Mouse (Mus musculus): ENCODE data around the gene Eif4g3.
A peak's percentile ranks its signal among the peaks of the same experiment; 100 is the strongest.

Gene Eif4g3

DNA sequence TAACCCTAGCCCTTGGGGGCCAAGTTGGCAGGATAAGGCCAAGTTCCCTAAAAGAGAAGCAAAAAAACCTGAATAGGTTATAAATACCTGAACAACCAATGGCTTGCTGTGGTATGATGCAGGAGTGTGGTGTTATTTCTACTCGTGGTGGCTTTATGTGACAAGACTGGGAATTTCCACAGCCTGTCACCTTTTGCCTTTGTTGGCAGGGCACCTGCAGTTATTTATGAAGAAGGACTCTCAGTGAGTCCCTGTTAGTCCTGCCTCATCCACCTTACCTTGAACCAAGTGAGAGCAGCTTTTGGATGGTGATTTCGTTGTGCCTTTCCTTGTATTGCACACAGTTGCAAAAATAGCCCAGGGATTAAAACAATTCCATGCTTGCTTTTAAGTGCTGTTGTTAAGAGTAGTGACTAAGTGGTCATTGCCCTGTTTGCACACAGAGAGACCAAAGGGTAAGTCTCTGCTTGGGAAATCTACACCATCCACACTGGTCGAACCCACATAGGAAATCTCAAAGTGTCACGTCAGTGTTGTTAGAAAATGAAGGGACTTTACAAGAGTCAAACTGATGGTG, 72.9 kb downstream of the Eif4g3 start:
- DNase-seq, result peak; percentile 34

DNA sequence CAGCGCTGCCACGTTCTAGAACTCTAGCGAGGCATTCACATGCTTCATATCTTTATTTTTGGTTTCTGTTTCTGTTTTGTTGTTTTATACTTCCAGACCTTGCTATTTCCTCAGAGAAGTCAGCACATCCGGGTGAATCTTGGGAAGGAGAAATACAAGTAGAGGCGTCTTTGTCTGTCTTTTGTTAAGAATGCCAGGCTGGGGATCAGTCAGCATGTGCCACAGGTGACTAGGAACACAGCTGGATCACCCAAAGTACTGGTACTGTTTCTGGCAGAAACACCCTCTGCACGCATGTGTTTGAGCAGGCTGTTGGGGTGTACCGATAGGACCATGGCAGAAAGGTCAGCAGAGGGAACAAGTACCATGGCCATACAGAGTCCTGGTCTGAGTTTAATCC, 73.6 kb downstream of the Eif4g3 start:
- DNase-seq, result peak; percentile 28

GRCm38 (mm10) chr4:138067858-138068257, 75.0 kb downstream of the Eif4g3 start:
- DNase-seq, result no peak

- peak; percentile 70 for DNase-seq
Measured at GRCm38 (mm10) chr4:138068598-138068997, 75.8 kb downstream of the Eif4g3 start.

DNA sequence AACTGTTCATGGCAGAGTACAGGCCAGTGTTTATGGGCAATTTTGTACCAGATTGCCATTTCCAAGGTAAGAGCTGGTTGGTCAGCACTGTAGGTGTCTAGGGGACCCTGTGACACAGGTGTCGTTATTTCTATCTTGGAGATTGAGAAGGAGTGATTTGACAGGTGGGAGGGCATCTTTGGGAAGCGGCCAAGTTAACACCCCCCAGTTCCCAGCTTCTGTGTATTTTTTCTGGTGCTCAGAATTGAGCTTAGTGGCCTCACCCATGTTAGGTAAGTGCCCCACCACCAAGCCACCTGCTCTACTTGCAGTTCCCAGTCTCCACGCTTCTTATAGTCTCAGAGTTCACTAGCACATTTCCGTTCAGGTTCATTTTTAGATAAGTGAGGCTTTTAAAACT, 76.5 kb downstream of the Eif4g3 start:
- DNase-seq, result no peak

GRCm38 (mm10) chr4:138071497-138071896, 78.7 kb downstream of the Eif4g3 start:
- no peak for DNase-seq

GRCm38 (mm10) chr4:138073086-138073485, 80.3 kb downstream of the Eif4g3 start:
- no peak for DNase-seq

DNA sequence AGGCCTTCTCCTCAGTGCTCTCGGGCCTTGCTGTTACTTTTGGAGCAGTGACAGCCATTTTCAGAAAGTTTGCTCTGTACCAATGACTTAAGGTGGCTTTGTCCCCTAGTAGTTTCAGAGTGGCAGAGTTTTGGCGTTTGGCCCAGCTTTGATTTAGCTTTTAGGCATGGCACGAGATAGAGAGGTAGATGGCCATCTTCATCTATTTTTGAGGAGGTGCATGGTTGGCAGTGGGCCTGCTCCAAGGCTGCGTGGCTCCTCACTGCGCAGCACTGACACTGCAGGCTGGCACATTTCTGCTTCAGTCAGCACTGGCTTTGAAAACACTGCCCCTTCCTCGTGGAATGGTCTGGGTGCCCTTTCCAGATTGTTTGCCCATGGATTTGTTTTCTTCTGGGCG, 80.7 kb downstream of the Eif4g3 start:
- peak; percentile 28 for DNase-seq

DNA sequence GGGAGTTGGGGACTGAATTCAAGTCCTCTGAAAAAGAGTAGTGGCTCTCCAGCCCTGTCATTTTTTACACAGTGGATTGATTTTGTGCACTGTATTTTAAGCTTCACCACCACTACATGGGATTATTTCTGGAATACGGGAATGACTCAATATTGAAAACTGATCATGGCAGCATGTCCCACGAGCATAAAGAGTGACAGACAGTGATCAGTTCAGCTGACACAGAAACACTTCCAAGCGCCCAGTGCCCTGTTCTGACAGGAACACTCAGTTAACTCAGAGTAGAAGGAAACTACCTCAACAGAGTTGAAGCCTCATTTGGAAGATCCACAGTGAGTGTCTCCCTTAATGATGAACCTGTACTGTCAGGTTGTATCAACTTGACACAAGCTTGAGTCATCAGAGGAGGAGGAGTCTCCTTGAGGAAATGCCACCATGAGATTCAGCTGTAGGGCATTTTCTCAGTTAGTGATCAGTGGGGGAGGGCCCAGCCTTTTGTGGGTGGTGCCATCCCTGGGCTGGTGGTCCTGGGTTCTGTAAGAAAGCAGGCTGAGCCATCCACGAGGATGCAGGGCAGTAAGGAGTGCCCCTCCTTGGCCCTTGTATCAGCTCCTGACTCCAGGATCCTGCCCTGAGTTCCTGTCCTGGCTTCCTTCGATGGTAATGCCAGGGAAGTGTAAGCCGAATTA, 82.2 kb downstream of the Eif4g3 start:
- no peak for DNase-seq

DNA sequence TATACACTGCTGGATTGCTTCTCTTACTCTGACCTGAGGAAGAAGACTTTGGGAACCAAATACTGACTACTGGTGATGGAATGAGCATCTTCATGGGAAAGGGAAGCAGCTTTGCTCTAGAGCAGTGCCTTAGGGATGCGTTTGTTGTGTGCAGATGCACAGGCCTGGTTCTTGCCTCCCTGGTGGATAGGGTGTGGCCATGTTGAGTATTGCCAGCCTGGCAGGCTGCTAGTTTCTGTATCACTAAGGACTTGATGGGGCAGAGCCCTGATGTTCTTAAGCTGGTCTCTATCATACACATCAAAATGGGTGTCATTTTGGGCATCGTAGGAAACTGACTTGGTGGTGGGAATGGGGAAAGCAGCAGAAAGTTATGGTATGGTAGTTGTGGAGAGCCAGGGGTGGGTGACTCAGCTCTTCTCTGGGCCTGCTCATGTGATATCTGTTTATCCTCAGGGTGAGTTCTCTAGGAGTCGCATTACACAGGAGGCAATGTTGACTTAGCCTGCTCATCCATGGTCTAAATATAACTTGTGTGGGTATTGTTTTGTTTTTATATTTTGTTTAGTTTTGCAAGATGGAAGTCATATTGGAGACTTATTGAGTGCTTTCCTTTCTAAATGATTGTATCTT, 85.0 kb downstream of the Eif4g3 start:
- no peak for DNase-seq

- DNase-seq, result no peak
Measured at GRCm38 (mm10) chr4:138079234-138079633, 86.4 kb downstream of the Eif4g3 start.

- no peak for DNase-seq
Measured at GRCm38 (mm10) chr4:138082466-138082865, 89.6 kb downstream of the Eif4g3 start.

DNA sequence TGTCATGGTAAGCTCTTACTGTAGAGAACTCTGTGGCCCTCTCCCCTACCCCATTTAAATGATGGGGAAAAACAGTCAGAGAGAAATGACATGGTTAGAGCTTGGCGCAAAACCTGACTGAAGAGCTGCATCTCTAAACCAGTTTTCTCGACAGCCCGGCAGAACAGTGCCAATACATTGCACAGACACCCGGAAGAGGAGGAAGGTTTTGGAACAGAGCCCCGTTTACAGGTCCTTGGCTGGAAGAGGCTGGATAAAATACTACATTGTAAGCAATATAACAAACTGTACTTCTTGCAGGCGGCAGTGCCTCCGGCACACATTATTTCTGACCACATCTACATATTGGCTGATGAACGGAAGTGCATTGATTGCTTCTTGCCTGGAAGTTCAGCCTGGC, 91.3 kb downstream of the Eif4g3 start:
- no peak for DNase-seq

DNA sequence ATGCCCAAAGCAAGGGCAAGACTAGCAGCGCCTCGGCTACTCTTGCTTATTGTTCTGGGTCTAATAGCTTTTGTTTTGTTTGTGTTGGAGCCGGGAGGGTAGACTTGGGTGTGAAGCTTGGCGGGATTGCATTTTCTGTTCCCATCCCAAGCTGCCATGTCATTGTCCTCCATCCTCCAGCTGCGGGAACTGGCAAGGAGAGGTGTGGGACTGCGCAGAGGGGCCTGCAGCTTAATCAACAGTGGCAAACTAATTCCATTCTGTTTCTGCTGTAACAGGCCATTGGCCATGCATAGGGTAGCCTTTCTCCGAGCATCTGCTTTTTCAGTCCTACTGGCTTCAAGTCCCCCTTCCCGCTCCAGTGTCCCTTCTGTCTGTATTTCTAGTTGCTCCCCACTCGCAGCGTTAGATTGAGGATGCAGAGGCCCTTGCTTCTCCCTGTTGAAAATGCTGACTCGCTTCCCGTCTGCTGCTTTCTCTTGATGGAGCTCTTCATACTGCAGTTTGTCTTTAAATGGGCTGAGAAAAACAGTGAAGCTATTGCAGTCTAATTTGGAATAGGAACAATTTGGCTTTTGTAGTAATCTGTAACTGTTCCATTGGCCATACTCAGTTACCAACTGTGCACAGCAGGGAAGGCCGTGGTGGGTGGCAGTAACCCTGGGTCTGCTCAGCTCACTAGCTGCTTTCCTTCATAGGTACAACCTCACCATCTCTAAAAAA, 92.2 kb downstream of the Eif4g3 start:
- no peak for DNase-seq

GRCm38 (mm10) chr4:138086949-138087348, 94.1 kb downstream of the Eif4g3 start:
- no peak for DNase-seq

DNA sequence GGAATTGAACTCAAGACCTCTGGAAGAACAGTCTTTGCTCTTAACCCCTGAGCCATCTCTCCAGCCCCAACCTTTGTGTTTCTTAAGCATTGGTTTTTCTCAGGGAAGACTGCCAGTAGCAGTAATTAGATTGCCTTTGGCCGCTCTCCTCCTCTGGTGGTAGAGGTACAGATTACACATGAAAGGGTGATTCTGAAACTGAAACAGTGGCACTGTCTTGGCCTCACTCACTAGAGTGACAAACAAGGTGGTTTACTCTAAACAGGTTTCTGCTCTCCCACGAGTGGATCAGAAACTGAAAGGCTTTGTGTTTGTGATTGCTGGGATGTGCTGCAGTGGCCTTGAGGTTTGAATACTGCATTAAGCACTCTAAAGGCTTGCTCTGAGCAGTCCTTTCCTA, 96.7 kb downstream of the Eif4g3 start:
- no peak for DNase-seq

DNA sequence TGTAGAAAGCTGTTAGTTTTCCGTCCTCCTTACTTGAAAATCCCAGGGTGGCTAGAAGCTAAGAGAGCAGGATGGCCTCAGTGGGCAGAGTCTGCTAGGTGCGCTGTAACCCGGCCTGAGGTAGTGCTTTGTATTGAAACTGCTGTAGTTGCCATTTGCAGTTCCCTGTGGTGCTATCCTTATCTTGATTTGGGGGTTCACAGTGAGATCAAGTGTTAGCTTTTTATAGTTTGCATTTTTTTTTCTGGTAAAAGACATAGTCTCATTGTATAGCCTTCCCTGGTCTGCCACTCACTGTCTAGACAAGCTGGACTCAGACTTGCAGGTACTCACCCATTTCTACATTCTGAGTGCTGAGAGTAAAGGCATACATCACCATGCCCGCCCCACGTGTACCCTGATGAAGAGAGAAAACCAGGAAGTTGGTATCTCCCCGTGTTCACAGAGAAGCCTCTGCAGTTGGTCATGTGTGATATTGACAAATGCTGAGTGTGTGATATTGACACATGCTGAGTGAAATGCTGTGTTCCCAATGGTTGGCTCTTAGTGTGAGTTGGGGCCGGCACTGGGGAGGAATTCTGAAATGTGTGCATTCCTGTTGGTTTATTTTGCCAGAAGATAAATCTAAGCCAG, 98.9 kb downstream of the Eif4g3 start:
- DNase-seq, result no peak

DNA sequence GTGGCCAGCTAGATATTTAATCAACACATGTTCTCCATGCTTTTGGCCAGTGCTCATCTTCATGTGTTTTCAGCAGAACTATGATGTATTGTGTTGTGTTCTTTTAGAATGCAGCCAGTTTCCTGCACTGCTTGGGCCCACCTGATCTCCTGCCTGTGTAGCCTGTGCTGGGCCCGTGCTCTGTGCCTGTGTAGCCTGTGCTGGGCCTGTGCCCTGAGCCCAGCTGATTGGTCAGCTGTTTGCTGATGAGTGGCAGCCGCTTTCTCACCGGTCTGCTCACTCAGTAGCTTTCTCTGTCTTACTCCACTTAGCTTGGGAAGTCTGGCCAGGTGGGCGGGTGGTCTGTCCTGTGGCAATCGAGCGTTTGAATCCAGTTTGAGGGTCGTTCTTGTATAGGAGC, 107.6 kb downstream of the Eif4g3 start:
- DNase-seq, result no peak

DNA sequence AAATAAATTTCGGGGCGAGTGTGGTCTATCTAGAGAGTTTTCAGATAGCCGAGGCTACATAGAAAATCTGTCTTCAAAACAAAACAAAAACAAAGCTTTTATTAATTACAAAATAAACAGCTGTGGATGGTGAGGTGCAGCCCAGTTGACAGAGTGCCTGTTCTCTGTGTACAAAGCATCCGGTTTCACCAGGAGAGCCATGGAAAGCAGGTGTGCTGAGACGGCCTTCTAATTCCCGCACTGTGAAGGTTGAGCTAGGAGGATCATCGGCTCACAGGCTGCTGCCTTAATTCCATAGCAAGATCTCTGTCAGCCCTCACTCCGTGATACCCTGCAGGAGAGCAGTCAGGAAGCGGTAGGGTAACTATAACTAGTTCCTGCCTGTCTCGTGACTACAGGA, 109.0 kb downstream of the Eif4g3 start:
- no peak for DNase-seq

DNA sequence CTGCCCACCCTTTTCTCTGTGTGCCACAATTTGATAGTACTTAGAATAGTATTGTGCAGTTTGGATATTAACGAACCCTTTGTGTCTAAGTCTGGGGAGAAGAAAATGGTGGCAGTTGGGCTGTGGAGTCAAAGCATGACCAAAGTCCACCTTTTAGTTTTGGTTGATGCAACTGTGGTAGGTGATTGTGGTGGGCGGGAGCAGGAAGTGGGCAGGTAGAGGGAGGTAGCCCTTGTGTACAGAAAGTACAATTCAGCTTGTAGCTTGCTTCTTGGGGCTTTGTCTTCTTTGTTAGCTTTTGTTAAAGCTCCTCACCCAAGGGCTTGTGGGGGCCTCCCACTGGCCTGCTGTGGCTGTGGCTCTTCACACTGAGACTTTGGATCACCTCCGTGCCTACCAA, 109.6 kb downstream of the Eif4g3 start:
- no peak for DNase-seq

DNA sequence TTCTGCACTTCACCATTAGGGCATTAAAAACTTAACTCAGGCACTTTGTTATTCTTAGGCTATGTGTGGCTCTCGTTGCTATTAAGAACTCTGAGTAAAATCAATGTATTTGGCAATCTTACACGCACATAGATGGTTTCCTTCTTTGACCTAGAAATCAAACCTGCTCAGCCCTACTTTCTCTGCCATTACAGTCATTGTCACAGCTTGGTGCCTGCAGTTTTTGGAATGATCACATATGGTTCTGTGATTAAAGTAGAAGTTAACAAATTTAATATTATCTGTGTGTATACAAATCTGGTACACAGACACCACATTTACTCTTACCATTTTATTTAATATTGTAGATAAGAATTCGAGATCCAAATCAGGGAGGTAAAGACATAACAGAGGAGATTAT, 112.1 kb downstream of the Eif4g3 start:
- no peak for DNase-seq

- peak; percentile 62 for DNase-seq
Measured at GRCm38 (mm10) chr4:138107441-138108409, 114.9 kb downstream of the Eif4g3 start.

All from kidney, adult 18-20 months (tissue).